In the genomic region with DNA sequence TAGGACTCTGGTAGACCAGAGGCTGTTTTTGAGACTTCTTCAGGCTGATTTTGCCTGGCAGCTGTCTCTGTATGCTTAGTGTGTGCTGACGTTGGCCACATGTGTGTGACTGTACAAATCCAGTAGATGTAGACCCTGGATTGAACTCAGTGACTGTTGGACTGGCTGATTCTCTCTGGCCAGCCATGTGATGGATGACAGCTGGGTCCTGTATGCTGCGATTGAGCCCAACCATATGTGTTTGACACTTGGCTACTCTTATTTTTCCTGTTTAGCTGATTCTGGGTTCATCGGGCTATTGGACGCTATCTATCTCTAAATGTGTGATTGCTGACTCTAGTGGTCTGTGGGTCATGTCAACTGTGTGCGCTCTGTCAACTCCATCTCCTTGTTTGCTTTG, we compare ENCODE assay signal across 19 mouse cellular contexts. TPM values are rescaled to one million over a fixed set of nuclear protein-coding genes. Genes with fewer than 3 reads are reported as not detected.
A peak's percentile ranks its signal among the peaks of the same experiment; 100 is the strongest.
DNase-seq lines count a peak whose midpoint lies in the region; ATAC-seq and TF ChIP-seq lines count a peak whose summit lies in the region.
"Had no signal": no experiment of that assay in that cellular context is flagged by ENCODE, and none has a peak within 500 bp of the region (broad histone marks: within the 10 kb centered on the region; RNA-seq: fewer than 3 reads in every experiment).

No protein-coding gene starts in this region.

- no peaks in the 10 kb centered on the region for H3K4me1 ChIP-seq in heart, embryonic 13.5 days
- H3K4me1 ChIP-seq in lung, adult 2 months (ENCODE audit: control insufficient read depth, insufficient read depth, low read length), result no peaks in the 10 kb centered on the region
- H3K4me1 ChIP-seq in stomach, embryonic 15.5 days, result no peaks in the 10 kb centered on the region
- H3K4me1 ChIP-seq: limb, embryonic 15.5 days; midbrain, embryonic 12.5 days had no signal

- TF ChIP-seq POLR2A in lung, adult 2 months (IDR thresholded peaks at IDR 0.05; ENCODE audit: borderline replicate concordance, extremely low read depth, low read depth, low read length), result no peak

- no peak for TF ChIP-seq CTCF in lung, adult 2 months (IDR thresholded peaks at IDR 0.05; ENCODE audit: insufficient read depth, low read length)

- no peak overlapping the region for H3K4me3 ChIP-seq in heart, embryonic 13.5 days
- H3K4me3 ChIP-seq in lung, adult 2 months (replicated peaks; ENCODE audit: extremely low read depth, low read depth, low read length), result peak overlapping the region; percentile 10
- no peak overlapping the region for H3K4me3 ChIP-seq in stomach, embryonic 15.5 days (replicated peaks)
- H3K4me3 ChIP-seq: gastrocnemius, adult 2 months; limb, embryonic 15.5 days; midbrain, embryonic 12.5 days had no signal

- no peak for DNase-seq in heart, adult 8-10 months (ENCODE audit: low spot score)
- DNase-seq in kidney, postnatal 10 days, result peak; percentile 59
- DNase-seq in kidney, adult 11 months, result no peak
- DNase-seq in lung, adult 2 months, result peak; percentile 7
- no peak for DNase-seq in thymus, adult 18-20 months
- no peak for DNase-seq in urinary bladder, postnatal 14 days (ENCODE audit: low spot score)
- DNase-seq: cerebellum, adult 2 months; embryo, embryonic 11 days; gastrocnemius, adult 2 months; thymus, postnatal 14 days had no signal

- no peaks in the 10 kb centered on the region for H3K36me3 ChIP-seq in heart, embryonic 13.5 days
- no peaks in the 10 kb centered on the region for H3K36me3 ChIP-seq in stomach, embryonic 15.5 days
- H3K36me3 ChIP-seq: limb, embryonic 15.5 days; midbrain, embryonic 12.5 days had no signal

- H3K4me2 ChIP-seq in heart, embryonic 13.5 days, result peak overlapping the region; percentile 66; the same call in 1 of the 2 replicates
- no peak overlapping the region for H3K4me2 ChIP-seq in stomach, embryonic 15.5 days
- H3K4me2 ChIP-seq: limb, embryonic 15.5 days; midbrain, embryonic 12.5 days had no signal

- no peaks in the 10 kb centered on the region for H3K9me3 ChIP-seq in heart, embryonic 13.5 days
- no peaks in the 10 kb centered on the region for H3K9me3 ChIP-seq in stomach, embryonic 15.5 days
- H3K9me3 ChIP-seq: limb, embryonic 15.5 days; midbrain, embryonic 12.5 days had no signal

- ATAC-seq in heart, embryonic 13.5 days (ENCODE audit: extremely low read depth, insufficient number of reproducible peaks, low FRiP score, low TSS enrichment), result peak; percentile 20; the same call in 1 of the 2 replicates
- ATAC-seq in stomach, embryonic 15.5 days (ENCODE audit: insufficient read depth, low FRiP score, low read depth), result peak; percentile 70; the same call in 1 of the 2 replicates
- ATAC-seq: forebrain, embryonic 16.5 days; Patski had no signal

- H3K27ac ChIP-seq in heart, embryonic 13.5 days (replicated peaks), result no peak overlapping the region
- no peak overlapping the region for H3K27ac ChIP-seq in stomach, embryonic 15.5 days
- H3K27ac ChIP-seq: gastrocnemius, adult 2 months; limb, embryonic 15.5 days; midbrain, embryonic 12.5 days had no signal

- WGBS in heart, embryonic 13.5 days, result 72% methylated on average over 5 of the region's 5 CpGs
- 70% methylated on average over 5 of the region's 5 CpGs for WGBS in lung, adult 2 months
- 62% methylated on average over 5 of the region's 5 CpGs for WGBS in stomach, embryonic 15.5 days

- H3K27me3 ChIP-seq in heart, embryonic 13.5 days (replicated peaks), result no peaks in the 10 kb centered on the region; the same call in 1 of the 2 replicates
- H3K27me3 ChIP-seq in stomach, embryonic 15.5 days (replicated peaks), result no peaks in the 10 kb centered on the region
- H3K27me3 ChIP-seq: limb, embryonic 15.5 days had no signal

- H3K9ac ChIP-seq in heart, embryonic 13.5 days, result no peak overlapping the region
- H3K9ac ChIP-seq in stomach, embryonic 15.5 days, result no peak overlapping the region
- H3K9ac ChIP-seq: limb, embryonic 15.5 days; midbrain, embryonic 12.5 days had no signal

RNA-seq across cellular contexts. Expression of a gene that starts 3.1 kb away (rescaled TPM):
- 24.1 and 24.6 TPM in 2 replicates for polyA plus RNA-seq in heart, embryonic 13.5 days (2015; fragmentation: Nextera tagmentation; extraction: Ambion mirVana)
- under 1 TPM in 3 of 4 experiments, not detected in 1; 0.31 to 0.98 (median 0.43) TPM for total RNA-seq in heart, adult 8-10 months (2022)
- 67.1 and 103 TPM in 2 replicates for polyA plus RNA-seq in lung, adult 2 months (2012; rRNA removed)
- polyA plus RNA-seq in stomach, embryonic 15.5 days (2015; fragmentation: Nextera tagmentation; extraction: Ambion mirVana), result 28.8 and 36.9 TPM in 2 replicates
- total RNA-seq: gastrocnemius, adult 2 months had no signal
- polyA plus RNA-seq: Patski had no signal

RNA-seq across cellular contexts. Expression of a gene that starts 21.9 kb away (rescaled TPM):
- 23.8 and 27.5 TPM in 2 replicates for polyA plus RNA-seq in heart, embryonic 13.5 days (2015; fragmentation: Nextera tagmentation; extraction: Ambion mirVana)
- 10 to 100 TPM in 3 of 4 experiments, 1 to 10 TPM in 1; 9.8 to 12.3 (median 11.2) TPM for total RNA-seq in heart, adult 8-10 months (2022)
- polyA plus RNA-seq in lung, adult 2 months (2012; rRNA removed), result 26.3 and 33.1 TPM in 2 replicates
- 36.8 and 38.3 TPM in 2 replicates for polyA plus RNA-seq in stomach, embryonic 15.5 days (2015; fragmentation: Nextera tagmentation; extraction: Ambion mirVana)

RNA-seq across cellular contexts. Expression of a gene that starts 53.2 kb away (rescaled TPM):
- polyA plus RNA-seq in heart, embryonic 13.5 days (2015; fragmentation: Nextera tagmentation; extraction: Ambion mirVana), result not detected in 2 replicates
- not detected for total RNA-seq in heart, adult 8-10 months (2022)
- not detected in 2 replicates for polyA plus RNA-seq in lung, adult 2 months (2012; rRNA removed)
- not detected in 2 replicates for polyA plus RNA-seq in stomach, embryonic 15.5 days (2015; fragmentation: Nextera tagmentation; extraction: Ambion mirVana)
- total RNA-seq: gastrocnemius, adult 2 months; layer of hippocampus, adult 8-10 months had no signal
- polyA plus RNA-seq: brain, embryonic 14.5 days; cerebellum, adult 2 months; forebrain, embryonic 16.5 days; heart, embryonic 14.5 days; limb, embryonic 15.5 days; midbrain, embryonic 12.5 days; Patski had no signal

Comparison
In these comparisons a context has a peak if more than half of its experiments do, and no peak if none do; other contexts are left out.
1. DNase-seq: peak in kidney, postnatal 10 days (single experiment) and lung, adult 2 months (single experiment); none in heart, adult 8-10 months (single experiment), kidney, adult 11 months (single experiment), thymus, adult 18-20 months (0 of 2) and urinary bladder, postnatal 14 days (single experiment).